Comparison of ENCODE assay signal across 8 mouse cellular contexts in the genomic region with DNA sequence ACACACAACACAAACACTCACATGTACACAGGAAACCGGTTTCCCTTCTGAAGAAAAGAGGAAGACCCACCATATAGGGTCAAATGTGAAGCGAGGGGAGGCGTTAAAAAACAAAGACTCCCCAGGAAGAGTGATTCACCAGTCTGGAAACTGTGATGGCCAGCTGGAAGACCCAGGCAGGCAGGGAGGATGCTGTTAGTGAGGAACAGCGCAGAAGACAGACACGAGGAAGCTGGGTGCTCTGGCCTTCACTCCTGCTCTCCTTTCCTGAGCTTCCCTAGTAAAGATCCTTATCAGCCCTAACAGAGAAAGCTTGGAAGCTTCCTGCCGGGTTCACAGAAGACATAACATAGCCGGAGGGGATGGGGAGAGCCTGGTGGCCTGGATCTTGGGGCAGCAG. TPM values are rescaled to one million over a fixed set of nuclear protein-coding genes. Genes with fewer than 3 reads are reported as not detected.
DNase-seq lines count a peak whose midpoint lies in the region; ATAC-seq lines count a peak whose summit lies in the region.

No protein-coding gene starts in this region.

- peak overlapping the region; percentile 34 for H3K9ac ChIP-seq in embryonic facial prominence, embryonic 11.5 days (replicated peaks; ENCODE audit: low read length)
- no peak overlapping the region for H3K9ac ChIP-seq in hindbrain, embryonic 11.5 days (ENCODE audit: low read depth, low read length)
- no peak overlapping the region for H3K9ac ChIP-seq in midbrain, embryonic 12.5 days (replicated peaks)

- no peaks in the 10 kb centered on the region for H3K27me3 ChIP-seq in embryonic facial prominence, embryonic 11.5 days (ENCODE audit: control insufficient read depth, insufficient read depth, low read length)
- H3K27me3 ChIP-seq in hindbrain, embryonic 11.5 days (ENCODE audit: control insufficient read depth, insufficient read depth, low read length), result no peaks in the 10 kb centered on the region
- H3K27me3 ChIP-seq in midbrain, embryonic 12.5 days, result peaks cover 3% of the 10 kb centered on the region; the same call in 1 of the 2 replicates

- 37% methylated on average over 7 of the region's 7 CpGs for WGBS in embryonic facial prominence, embryonic 11.5 days
- 47% methylated on average over 7 of the region's 7 CpGs for WGBS in hindbrain, embryonic 11.5 days
- 60% methylated on average over 7 of the region's 7 CpGs for WGBS in midbrain, embryonic 12.5 days

- DNase-seq in heart, adult 18-20 months, result peak; percentile 45 to 65
- DNase-seq in heart, postnatal 25 days (ENCODE audit: low spot score), result no peak
- no peak for DNase-seq in embryonic facial prominence, embryonic 11.5 days (ENCODE audit: low spot score)
- DNase-seq in hindbrain, embryonic 11.5 days (ENCODE audit: low spot score), result no peak
- no peak for DNase-seq in left cerebral cortex, adult 8-10 months (ENCODE audit: low spot score in 2 of 2)
- no peak for DNase-seq in left cerebral cortex, postnatal 10 days (ENCODE audit: extremely low spot score in 1 of 2, low spot score in 2 of 2)
- no peak for DNase-seq in right cerebral cortex, postnatal 4 days

- intact Hi-C loops in heart, postnatal 25 days (cut with DNase I), result loop anchor here (5.0 kb wide), 1 partner anchor 44 kb away; a partner anchor contains a TSS
- intact Hi-C loops in left cerebral cortex, postnatal 10 days (cut with DNase I), result no loop called here

- H3K36me3 ChIP-seq in embryonic facial prominence, embryonic 11.5 days (replicated peaks; ENCODE audit: control insufficient read depth, insufficient read depth, low read depth, low read length), result no peaks in the 10 kb centered on the region; the same call in 1 of the 2 replicates
- H3K36me3 ChIP-seq in hindbrain, embryonic 11.5 days (ENCODE audit: control insufficient read depth, insufficient read depth, low read length), result no peaks in the 10 kb centered on the region
- H3K36me3 ChIP-seq in midbrain, embryonic 12.5 days, result peaks cover under 1% of the 10 kb centered on the region; the same call in 1 of the 2 replicates

- peak overlapping the region; percentile 52; the same call in 1 of the 2 replicates for H3K27ac ChIP-seq in embryonic facial prominence, embryonic 11.5 days (replicated peaks; ENCODE audit: low read depth, low read length)
- peak overlapping the region; percentile 73 for H3K27ac ChIP-seq in hindbrain, embryonic 11.5 days (ENCODE audit: low read depth, low read length)
- H3K27ac ChIP-seq in midbrain, embryonic 12.5 days (replicated peaks), result peak overlapping the region; percentile 70

- no peaks in the 10 kb centered on the region for H3K9me3 ChIP-seq in embryonic facial prominence, embryonic 11.5 days (replicated peaks; ENCODE audit: control insufficient read depth, low read length)
- H3K9me3 ChIP-seq in hindbrain, embryonic 11.5 days (ENCODE audit: control insufficient read depth, low read length), result no peaks in the 10 kb centered on the region
- no peaks in the 10 kb centered on the region for H3K9me3 ChIP-seq in midbrain, embryonic 12.5 days

- no peak overlapping the region for H3K4me3 ChIP-seq in embryonic facial prominence, embryonic 11.5 days (ENCODE audit: low read depth, low read length)
- no peak overlapping the region for H3K4me3 ChIP-seq in hindbrain, embryonic 11.5 days (ENCODE audit: low read depth, low read length)
- no peak overlapping the region for H3K4me3 ChIP-seq in midbrain, embryonic 12.5 days

- ATAC-seq in embryonic facial prominence, embryonic 11.5 days (replicated peaks; ENCODE audit: insufficient number of reproducible peaks, low FRiP score, low TSS enrichment, low read depth), result no peak
- ATAC-seq in hindbrain, embryonic 11.5 days (ENCODE audit: low FRiP score), result no peak
- no peak for ATAC-seq in midbrain, embryonic 12.5 days (ENCODE audit: low FRiP score, low read depth)

- H3K4me2 ChIP-seq in embryonic facial prominence, embryonic 11.5 days (ENCODE audit: low read depth, low read length), result no peak overlapping the region
- no peak overlapping the region for H3K4me2 ChIP-seq in hindbrain, embryonic 11.5 days (replicated peaks; ENCODE audit: low read depth, low read length)
- H3K4me2 ChIP-seq in midbrain, embryonic 12.5 days (replicated peaks), result no peak overlapping the region

- H3K4me1 ChIP-seq in embryonic facial prominence, embryonic 11.5 days (ENCODE audit: control insufficient read depth, insufficient read depth, low read length), result peaks cover 14% of the 10 kb centered on the region
- H3K4me1 ChIP-seq in hindbrain, embryonic 11.5 days (replicated peaks; ENCODE audit: control insufficient read depth, insufficient read depth, low read length), result peaks cover 16% of the 10 kb centered on the region; the same call in 1 of the 2 replicates
- peaks cover 76% of the 10 kb centered on the region for H3K4me1 ChIP-seq in midbrain, embryonic 12.5 days

RNA-seq across cellular contexts. Expression of a gene that starts 12.0 kb away (rescaled TPM):
- total RNA-seq in heart, adult 18-20 months (2021), result 100 to 1,000 TPM; 109 to 125 TPM
- total RNA-seq in heart, postnatal 25 days (2021), result 100 to 1,000 TPM; 115 to 121 TPM
- 27.8 and 30.0 TPM in 2 replicates for polyA plus RNA-seq in embryonic facial prominence, embryonic 11.5 days (2014; fragmentation: Nextera tagmentation; extraction: Ambion mirVana)
- 36.0 and 36.3 TPM in 2 replicates for polyA plus RNA-seq in hindbrain, embryonic 11.5 days (2014; fragmentation: Nextera tagmentation; extraction: Ambion mirVana)
- polyA plus RNA-seq in midbrain, embryonic 12.5 days (2016; fragmentation: Nextera tagmentation; extraction: Ambion mirVana), result 72.8 and 74.5 TPM in 2 replicates
- total RNA-seq in left cerebral cortex, adult 8-10 months (2022), result 10 to 100 TPM; 82.9 to 91.9 (median 86.3) TPM
- 10 to 100 TPM; 82.6 to 89.0 TPM for total RNA-seq in left cerebral cortex, postnatal 10 days (2021)

RNA-seq across cellular contexts. Expression of a gene that starts 44.6 kb away (rescaled TPM):
- total RNA-seq in heart, adult 18-20 months (2021), result 10 to 100 TPM; 82.7 to 82.8 TPM
- total RNA-seq in heart, postnatal 25 days (2021), result 10 to 100 TPM; 85.4 to 85.5 TPM
- 208 and 223 TPM in 2 replicates for polyA plus RNA-seq in embryonic facial prominence, embryonic 11.5 days (2014; fragmentation: Nextera tagmentation; extraction: Ambion mirVana)
- 198 and 204 TPM in 2 replicates for polyA plus RNA-seq in hindbrain, embryonic 11.5 days (2014; fragmentation: Nextera tagmentation; extraction: Ambion mirVana)
- polyA plus RNA-seq in midbrain, embryonic 12.5 days (2016; fragmentation: Nextera tagmentation; extraction: Ambion mirVana), result 175 and 179 TPM in 2 replicates
- 100 to 1,000 TPM in 1 of 4 experiments, 10 to 100 TPM in 3; 96.2 to 117 (median 98.0) TPM for total RNA-seq in left cerebral cortex, adult 8-10 months (2022)
- total RNA-seq in left cerebral cortex, postnatal 10 days (2021), result 100 to 1,000 TPM; 103 to 113 TPM

RNA-seq across cellular contexts. Expression of a gene that starts 44.7 kb away (rescaled TPM):
- total RNA-seq in heart, adult 18-20 months (2021), result 10 to 100 TPM; 18.1 to 29.7 TPM
- total RNA-seq in heart, postnatal 25 days (2021), result 10 to 100 TPM; 32.0 to 39.5 TPM
- polyA plus RNA-seq in embryonic facial prominence, embryonic 11.5 days (2014; fragmentation: Nextera tagmentation; extraction: Ambion mirVana), result 142 and 152 TPM in 2 replicates
- polyA plus RNA-seq in hindbrain, embryonic 11.5 days (2014; fragmentation: Nextera tagmentation; extraction: Ambion mirVana), result 142 and 154 TPM in 2 replicates
- 156 TPM in 2 replicates for polyA plus RNA-seq in midbrain, embryonic 12.5 days (2016; fragmentation: Nextera tagmentation; extraction: Ambion mirVana)
- 10 to 100 TPM; 60.2 to 78.5 (median 70.8) TPM for total RNA-seq in left cerebral cortex, adult 8-10 months (2022)
- 10 to 100 TPM; 75.4 to 78.2 TPM for total RNA-seq in left cerebral cortex, postnatal 10 days (2021)

RNA-seq across cellular contexts. Expression of a gene that starts 50.0 kb away (rescaled TPM):
- not detected for total RNA-seq in heart, adult 18-20 months (2021)
- not detected for total RNA-seq in heart, postnatal 25 days (2021)
- polyA plus RNA-seq in embryonic facial prominence, embryonic 11.5 days (2014; fragmentation: Nextera tagmentation; extraction: Ambion mirVana), result not detected in 2 replicates
- polyA plus RNA-seq in hindbrain, embryonic 11.5 days (2014; fragmentation: Nextera tagmentation; extraction: Ambion mirVana), result not detected in 2 replicates
- polyA plus RNA-seq in midbrain, embryonic 12.5 days (2016; fragmentation: Nextera tagmentation; extraction: Ambion mirVana), result not detected in 2 replicates
- under 1 TPM in 1 of 4 experiments, not detected in 3; 0.28 TPM for total RNA-seq in left cerebral cortex, adult 8-10 months (2022)
- not detected for total RNA-seq in left cerebral cortex, postnatal 10 days (2021)

Comparison
In these comparisons a context has a peak if more than half of its experiments do, and no peak if none do; other contexts are left out.
1. DNase-seq: peak in heart, adult 18-20 months (2 of 2); none in heart, postnatal 25 days (single experiment), embryonic facial prominence, embryonic 11.5 days (single experiment), hindbrain, embryonic 11.5 days (single experiment), left cerebral cortex, adult 8-10 months (0 of 2), left cerebral cortex, postnatal 10 days (0 of 2) and right cerebral cortex, postnatal 4 days (single experiment).
2. Peak in every context shown above with its lines, with median percentiles within 50 percentile points of each other: H3K27ac ChIP-seq.